Mouse (Mus musculus) kidney, postnatal 0 days (tissue): ENCODE measurements at regions not wholly inside any gene's neighbourhood (a gene's known extent, or its start where the extent isn't known, plus 50 kb on each side); places are given as distances from the start of the nearest gene placed in this dataset.
A peak's percentile ranks its signal among the peaks of the same experiment; 100 is the strongest.

Experiments used
- ATAC-seq: fragments of 200-750 bp; cut with Nextera tagmentation; replicated peaks from 2 replicates; pipeline ENCODE4 v1.8.0; 2017; ENCODE audit warnings: low read depth, moderate number of reproducible peaks, moderate TSS enrichment, moderate library complexity; ENCODE audit not compliant: low FRiP score
- DNase-seq: peaks from one replicate; pipeline ENCODE4 v3.0.0-alpha.2; 2016; ENCODE audit warnings: low spot score
- H3K27ac ChIP-seq: fragments of 300-500 bp; sonication (generic); 2 replicates; pipeline ENCODE4 v1.5.1; 2014; ENCODE audit warnings: mild to moderate bottlenecking
- H3K27me3 ChIP-seq: fragments of 300-500 bp; sonication (generic); 2 replicates; pipeline ENCODE4 v1.6.1; 2014; ENCODE audit warnings: low read length, mixed read lengths; ENCODE audit not compliant: insufficient read depth
- H3K36me3 ChIP-seq: fragments of 300-500 bp; sonication (generic); 2 replicates; pipeline ENCODE4 v1.6.1; 2014; ENCODE audit warnings: low read length, mixed read lengths; ENCODE audit not compliant: insufficient read depth
- H3K4me1 ChIP-seq: fragments of 300-500 bp; sonication (generic); replicated peaks from 2 replicates; pipeline ENCODE4 v1.6.1; 2014; ENCODE audit warnings: antibody characterized with exemption, low read length, mixed read lengths; ENCODE audit not compliant: insufficient read depth
- H3K4me2 ChIP-seq: fragments of 300-500 bp; sonication (generic); 2 replicates; pipeline ENCODE4 v1.6.1; 2014; ENCODE audit warnings: mild to moderate bottlenecking, low read length, moderate library complexity, mixed read lengths
- H3K4me3 ChIP-seq: fragments of 300-500 bp; sonication (generic); replicated peaks from 2 replicates; pipeline ENCODE4 v1.5.1; 2014; ENCODE audit warnings: low read depth, low read length
- H3K9ac ChIP-seq: fragments of 300-500 bp; sonication (generic); 2 replicates; pipeline ENCODE4 v1.6.1; 2014; ENCODE audit warnings: low read depth, low read length
- H3K9me3 ChIP-seq: fragments of 300-500 bp; sonication (generic); replicated peaks from 2 replicates; pipeline ENCODE4 v1.6.1; 2016; ENCODE audit warnings: low read length, inconsistent platforms, mixed read lengths
- CTCF ChIP-seq: IDR thresholded peaks from 2 replicates; pipeline ENCODE4 v1.5.1; 2016; ENCODE audit warnings: antibody characterized with exemption, low read depth, mild to moderate bottlenecking, moderate library complexity
- WGBS: fragments of 180-500 bp; shearing (Covaris S2); extraction: QIAGEN DNeasy Blood & Tissue Kit; methylation state at CpG from one replicate; pipeline ENCODE4 v1.1.7; 2014; 5-methylcytosine and 5-hydroxymethylcytosine counted together

GRCm38 (mm10) chr16:9132113-9132512 lies 302.2 kb downstream of the 1810013L24Rik start:
- Histone ChIP-seq H3K27ac (no peak overlapping the region), H3K27me3 (no peaks in the 10 kb centered on the region), H3K9ac (no peak overlapping the region), H3K9me3 (no peaks in the 10 kb centered on the region), H3K4me2 (no peak overlapping the region), H3K36me3 (no peaks in the 10 kb centered on the region), H3K4me1 (no peaks in the 10 kb centered on the region), H3K4me3 (no peak overlapping the region)
- TF ChIP-seq CTCF: no peak
- no peak for ATAC-seq
- 80% methylated on average over 3 of the region's 3 CpGs for WGBS
- DNase-seq: no peak

DNA sequence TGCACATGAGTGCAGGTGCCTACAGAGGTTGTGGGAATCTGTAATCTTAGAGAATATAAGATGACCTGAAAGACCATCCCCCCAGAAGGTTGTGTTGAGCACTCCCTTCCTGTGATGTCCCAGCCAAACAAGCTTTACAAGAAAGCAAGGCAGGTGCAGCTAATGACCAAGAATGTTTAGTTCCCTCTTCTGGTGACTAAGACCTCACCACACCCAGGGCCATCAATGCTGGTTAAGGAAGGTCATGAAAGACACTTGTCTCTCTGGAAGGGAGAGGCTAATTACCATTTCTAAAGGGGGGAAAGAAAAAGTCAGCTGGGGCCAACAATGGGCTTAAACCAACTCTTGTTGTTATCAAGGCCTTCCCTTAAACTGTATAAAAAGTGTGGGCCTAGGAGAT lies 302.9 kb downstream of the 1810013L24Rik start:
- no peaks in the 10 kb centered on the region for H3K9me3 ChIP-seq
- H3K27me3 ChIP-seq: no peaks in the 10 kb centered on the region
- H3K27ac ChIP-seq: no peak overlapping the region
- no peak overlapping the region for H3K4me2 ChIP-seq
- H3K4me3 ChIP-seq: no peak overlapping the region
- DNase-seq (no peak), ATAC-seq (no peak)
- TF ChIP-seq CTCF: no peak
- no peaks in the 10 kb centered on the region for H3K36me3 ChIP-seq
- H3K9ac ChIP-seq: no peak overlapping the region
- H3K4me1 ChIP-seq: no peaks in the 10 kb centered on the region

DNA sequence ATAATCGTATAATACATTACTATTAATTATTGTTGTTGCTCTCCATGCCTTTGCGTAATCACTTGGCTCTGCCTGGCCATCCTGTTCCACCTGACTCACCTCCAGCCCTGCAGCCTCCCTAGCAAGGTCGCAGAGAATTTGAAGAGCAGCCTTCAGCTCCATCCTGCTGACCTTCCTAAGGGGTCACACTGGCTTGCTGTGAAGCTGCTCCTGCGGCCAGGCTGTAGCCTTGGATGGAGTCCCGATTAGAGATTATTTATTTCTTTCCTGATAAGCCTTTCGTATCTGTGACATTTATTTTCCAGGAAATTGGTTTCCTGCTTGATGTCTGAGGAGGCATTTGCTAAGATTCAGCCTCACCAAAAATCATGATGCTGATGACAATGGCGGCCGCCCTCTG lies 305.5 kb downstream of the 1810013L24Rik start:
- no peaks in the 10 kb centered on the region for H3K27me3 ChIP-seq
- no peak overlapping the region for H3K4me3 ChIP-seq
- ATAC-seq: no peak
- WGBS: 68% methylated on average over 8 of the region's 8 CpGs
- H3K9ac ChIP-seq: no peak overlapping the region
- H3K36me3 ChIP-seq: no peaks in the 10 kb centered on the region
- H3K27ac ChIP-seq: no peak overlapping the region
- no peak overlapping the region for H3K4me2 ChIP-seq
- no peak for DNase-seq
- no peaks in the 10 kb centered on the region for H3K9me3 ChIP-seq
- H3K4me1 ChIP-seq: no peaks in the 10 kb centered on the region
- no peak for TF ChIP-seq CTCF

- ATAC-seq (no peak), DNase-seq (no peak)
- Histone ChIP-seq H3K36me3 (no peaks in the 10 kb centered on the region), H3K27ac (no peak overlapping the region), H3K4me2 (no peak overlapping the region), H3K27me3 (no peaks in the 10 kb centered on the region), H3K4me1 (no peaks in the 10 kb centered on the region), H3K9me3 (no peaks in the 10 kb centered on the region), H3K9ac (no peak overlapping the region), H3K4me3 (no peak overlapping the region)
- TF ChIP-seq CTCF: no peak
- 63% methylated on average over 8 of the region's 8 CpGs for WGBS
Measured at GRCm38 (mm10) chr16:9138552-9139224, 308.8 kb downstream of the 1810013L24Rik start.

DNA sequence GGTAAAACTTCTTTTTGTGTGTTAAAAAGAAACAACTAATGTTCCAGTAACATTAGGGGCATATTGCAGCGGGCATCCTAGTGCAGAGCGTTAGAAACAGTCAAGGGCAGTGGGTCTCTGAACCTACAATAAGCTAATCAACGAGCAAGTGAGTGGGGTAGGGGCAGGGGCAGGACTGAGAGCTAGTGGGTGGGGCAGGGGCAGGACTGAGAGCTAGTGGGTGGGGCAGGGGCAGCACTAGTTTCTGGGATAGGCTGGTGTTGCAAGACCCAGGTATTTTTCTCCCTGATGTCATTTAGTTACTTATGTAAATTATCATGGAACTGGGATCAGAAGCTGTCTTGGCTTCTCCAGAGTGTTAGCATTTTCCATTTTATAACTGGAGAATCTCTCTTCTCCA lies 309.5 kb downstream of the 1810013L24Rik start:
- H3K27ac ChIP-seq: no peak overlapping the region
- no peaks in the 10 kb centered on the region for H3K4me1 ChIP-seq
- no peak for DNase-seq
- H3K9ac ChIP-seq: no peak overlapping the region
- no peak for ATAC-seq
- H3K9me3 ChIP-seq: no peaks in the 10 kb centered on the region
- no peak for TF ChIP-seq CTCF
- H3K4me3 ChIP-seq: no peak overlapping the region
- 61% methylated on average over 3 of the region's 3 CpGs for WGBS
- no peaks in the 10 kb centered on the region for H3K27me3 ChIP-seq
- no peak overlapping the region for H3K4me2 ChIP-seq
- no peaks in the 10 kb centered on the region for H3K36me3 ChIP-seq

GRCm38 (mm10) chr16:9149209-9150135 lies 319.6 kb downstream of the 1810013L24Rik start:
- Histone ChIP-seq H3K27ac (no peak overlapping the region), H3K9ac (no peak overlapping the region), H3K9me3 (no peaks in the 10 kb centered on the region), H3K4me1 (no peaks in the 10 kb centered on the region), H3K36me3 (no peaks in the 10 kb centered on the region), H3K4me2 (no peak overlapping the region), H3K27me3 (no peaks in the 10 kb centered on the region), H3K4me3 (no peak overlapping the region)
- 21% methylated on average over 8 of the region's 8 CpGs for WGBS
- peak; percentile 6 for DNase-seq
- ATAC-seq: no peak
- no peak for TF ChIP-seq CTCF
